9 mouse cellular contexts compared by ENCODE assay signal in the genomic region with DNA sequence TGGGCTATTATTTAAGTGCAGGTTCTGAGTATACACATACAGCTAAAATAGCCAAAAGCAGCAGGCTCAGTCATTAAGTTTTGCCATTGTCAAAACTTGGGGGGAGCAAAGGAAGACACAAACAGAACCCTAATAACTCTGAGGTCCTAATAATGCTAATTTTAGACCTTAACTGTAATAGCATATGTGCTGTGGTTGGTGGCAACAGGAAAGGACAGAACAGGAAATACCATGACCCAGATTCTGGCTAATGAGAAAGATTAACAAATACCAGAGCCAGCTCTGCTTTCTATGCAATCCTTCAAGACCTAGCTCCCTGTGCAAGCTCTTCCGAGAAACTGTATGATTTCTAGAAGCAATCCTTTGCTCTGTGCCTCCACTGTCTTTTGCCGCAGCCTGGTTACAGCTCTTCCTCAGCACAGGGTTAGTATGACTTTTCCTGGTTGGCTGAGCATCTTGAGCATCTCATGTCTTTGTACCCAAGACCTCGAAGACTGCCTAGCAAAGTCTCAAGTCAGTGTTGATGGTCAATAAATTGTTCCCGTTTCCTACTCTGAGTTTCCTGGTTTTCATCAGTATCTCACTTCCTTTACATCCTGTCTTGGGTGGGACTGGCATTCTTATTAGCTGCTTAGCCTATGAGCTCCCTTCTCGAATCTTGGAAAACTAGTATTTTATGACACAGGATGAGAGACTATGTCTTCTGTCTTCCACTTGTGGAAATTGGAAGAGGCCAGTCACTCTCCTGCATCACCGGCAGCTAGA. TPM values are rescaled to one million over a fixed set of nuclear protein-coding genes. Genes with fewer than 3 reads are reported as not detected.
DNase-seq lines count a peak whose midpoint lies in the region; ATAC-seq and TF ChIP-seq lines count a peak whose summit lies in the region.
"Had no signal": no experiment of that assay in that cellular context is flagged by ENCODE, and none has a peak within 500 bp of the region (broad histone marks: within the 10 kb centered on the region; RNA-seq: fewer than 3 reads in every experiment).

No protein-coding gene starts in this region.

- no peak for ATAC-seq in kidney, postnatal 0 days (replicated peaks; ENCODE audit: low FRiP score, low read depth)
- no peak for ATAC-seq in embryonic facial prominence, embryonic 15.5 days (ENCODE audit: insufficient number of reproducible peaks, low FRiP score, low TSS enrichment, low read depth)
- ATAC-seq in intestine, postnatal 0 days = no peak
- no peak for ATAC-seq in midbrain, postnatal 0 days (ENCODE audit: low FRiP score)
- ATAC-seq in erythroid progenitor cell, adult 5-6 weeks (replicated peaks; ENCODE audit: low FRiP score, poor library complexity, severe bottlenecking) = no peak

- no peaks in the 10 kb centered on the region for H3K9me3 ChIP-seq in kidney, postnatal 0 days (replicated peaks; ENCODE audit: low read length)
- H3K9me3 ChIP-seq in embryonic facial prominence, embryonic 15.5 days (replicated peaks) = no peaks in the 10 kb centered on the region
- no peaks in the 10 kb centered on the region for H3K9me3 ChIP-seq in intestine, postnatal 0 days (ENCODE audit: control insufficient read depth)
- H3K9me3 ChIP-seq in midbrain, postnatal 0 days (ENCODE audit: low read length) = no peaks in the 10 kb centered on the region

- peaks cover 18% of the 10 kb centered on the region for H3K4me1 ChIP-seq in kidney, postnatal 0 days (replicated peaks; ENCODE audit: insufficient read depth, low read length)
- H3K4me1 ChIP-seq in embryonic facial prominence, embryonic 15.5 days = peaks cover 30% of the 10 kb centered on the region
- peaks cover 12% of the 10 kb centered on the region for H3K4me1 ChIP-seq in intestine, postnatal 0 days (replicated peaks; ENCODE audit: control insufficient read depth, insufficient read depth, low read length)
- H3K4me1 ChIP-seq in midbrain, postnatal 0 days (ENCODE audit: insufficient read depth, low read length) = peaks cover 19% of the 10 kb centered on the region

- no peak overlapping the region for H3K9ac ChIP-seq in kidney, postnatal 0 days (ENCODE audit: low read depth, low read length)
- no peak overlapping the region for H3K9ac ChIP-seq in embryonic facial prominence, embryonic 15.5 days
- no peak overlapping the region for H3K9ac ChIP-seq in intestine, postnatal 0 days (ENCODE audit: low read depth, low read length)
- H3K9ac ChIP-seq in midbrain, postnatal 0 days (replicated peaks; ENCODE audit: low read length, poor library complexity, severe bottlenecking) = 0 out of 2 replicates have a peak overlapping the region, but pooled peaks have one; percentile 19

- H3K4me3 ChIP-seq in kidney, postnatal 0 days (replicated peaks; ENCODE audit: low read depth, low read length) = no peak overlapping the region
- H3K4me3 ChIP-seq in embryonic facial prominence, embryonic 15.5 days (replicated peaks) = no peak overlapping the region
- H3K4me3 ChIP-seq in intestine, postnatal 0 days (ENCODE audit: low read depth, low read length) = no peak overlapping the region
- no peak overlapping the region for H3K4me3 ChIP-seq in midbrain, postnatal 0 days (ENCODE audit: low read depth, low read length)

- 71% methylated on average over 6 of the region's 6 CpGs for WGBS in kidney, postnatal 0 days
- WGBS in embryonic facial prominence, embryonic 15.5 days = 65% methylated on average over 6 of the region's 6 CpGs
- WGBS in intestine, postnatal 0 days = 68% methylated on average over 6 of the region's 6 CpGs
- WGBS in midbrain, postnatal 0 days = 86% methylated on average over 6 of the region's 6 CpGs

- peak overlapping the region; percentile 84 for H3K27ac ChIP-seq in kidney, postnatal 0 days
- peak overlapping the region; percentile 87 for H3K27ac ChIP-seq in embryonic facial prominence, embryonic 15.5 days (replicated peaks)
- H3K27ac ChIP-seq in intestine, postnatal 0 days (ENCODE audit: low read depth, low read length) = peak overlapping the region; percentile 51
- peak overlapping the region; percentile 80 for H3K27ac ChIP-seq in midbrain, postnatal 0 days (ENCODE audit: low read depth, low read length)

- no peaks in the 10 kb centered on the region for H3K36me3 ChIP-seq in kidney, postnatal 0 days (ENCODE audit: insufficient read depth, low read length)
- H3K36me3 ChIP-seq in embryonic facial prominence, embryonic 15.5 days = no peaks in the 10 kb centered on the region
- no peaks in the 10 kb centered on the region for H3K36me3 ChIP-seq in intestine, postnatal 0 days (ENCODE audit: control insufficient read depth, insufficient read depth)
- no peaks in the 10 kb centered on the region for H3K36me3 ChIP-seq in midbrain, postnatal 0 days (ENCODE audit: insufficient read depth, low read length)

- no peaks in the 10 kb centered on the region for H3K27me3 ChIP-seq in kidney, postnatal 0 days (ENCODE audit: insufficient read depth, low read length)
- H3K27me3 ChIP-seq in embryonic facial prominence, embryonic 15.5 days = no peaks in the 10 kb centered on the region
- H3K27me3 ChIP-seq in intestine, postnatal 0 days (replicated peaks; ENCODE audit: control insufficient read depth, insufficient read depth, low read length) = no peaks in the 10 kb centered on the region
- no peaks in the 10 kb centered on the region for H3K27me3 ChIP-seq in midbrain, postnatal 0 days (ENCODE audit: insufficient read depth, low read length)

- peak; percentile 56 for DNase-seq in kidney, postnatal 0 days (ENCODE audit: low spot score)
- no peak for DNase-seq in kidney, postnatal 36 days
- no peak for DNase-seq in midbrain, postnatal 0 days (ENCODE audit: low spot score)
- no peak for DNase-seq in urinary bladder, adult 18-20 months (ENCODE audit: low spot score in 2 of 2)
- no peak for DNase-seq in cerebellum, postnatal 36 days
- DNase-seq: spleen, adult 18-20 months had no signal

- TF ChIP-seq CTCF in kidney, postnatal 0 days (IDR thresholded peaks at IDR 0.05; ENCODE audit: low read depth) = no peak
- no peak for TF ChIP-seq CTCF in intestine, postnatal 0 days (IDR thresholded peaks at IDR 0.05; ENCODE audit: low read depth)
- TF ChIP-seq CTCF in midbrain, postnatal 0 days (IDR thresholded peaks at IDR 0.05) = no peak

- H3K4me2 ChIP-seq in kidney, postnatal 0 days (ENCODE audit: low read length) = 0 out of 2 replicates have a peak overlapping the region, but pooled peaks have one; percentile 17
- H3K4me2 ChIP-seq in embryonic facial prominence, embryonic 15.5 days (replicated peaks) = peak overlapping the region; percentile 35
- H3K4me2 ChIP-seq in intestine, postnatal 0 days (replicated peaks; ENCODE audit: low read depth) = peak overlapping the region; percentile 35; the same call in 1 of the 2 replicates
- H3K4me2 ChIP-seq in midbrain, postnatal 0 days (ENCODE audit: low read depth, low read length, poor library complexity, severe bottlenecking) = no peak overlapping the region

RNA-seq across cellular contexts. Expression of gene Eed, which starts 49.9 kb away (rescaled TPM):
- polyA plus RNA-seq in kidney, postnatal 0 days (2015; fragmentation: Nextera tagmentation; extraction: Ambion mirVana) = 51.0 and 54.3 TPM in 2 replicates
- polyA plus RNA-seq in embryonic facial prominence, embryonic 15.5 days (2015; fragmentation: Nextera tagmentation; extraction: Ambion mirVana) = 64.2 and 73.2 TPM in 2 replicates
- polyA plus RNA-seq in intestine, postnatal 0 days (2015; fragmentation: Nextera tagmentation; extraction: Ambion mirVana) = 33.7 and 35.1 TPM in 2 replicates
- total RNA-seq in midbrain, postnatal 0 days (2014; rRNA removed) = 25.4 and 29.5 TPM in 2 replicates
- polyA plus RNA-seq in midbrain, postnatal 0 days (2015; fragmentation: Nextera tagmentation; extraction: Ambion mirVana) = 14.3 and 18.0 TPM in 2 replicates
- 96.0 and 143 TPM in 2 replicates for total RNA-seq in erythroid progenitor cell, adult 5-6 weeks (2015; ENCODE audit: low replicate concordance)
- total RNA-seq in erythroid progenitor cell, adult 5-6 weeks (2017; ENCODE audit: low replicate concordance) = 68.2 and 143 TPM in 2 replicates
